Mouse (Mus musculus) erythroblast, adult 5-6 weeks (primary cell): Measurements from ENCODE around the gene Gm10697. TPM values are rescaled to one million over a fixed set of nuclear protein-coding genes. Genes with fewer than 3 reads are reported as not detected.
"Not testable (repeated sequence)": the region's sequence is repeated elsewhere in the genome, so short reads cannot be mapped to it uniquely, and the experiment has no call there.

ENCODE experiments used
- ATAC-seq: replicated peaks from 2 replicates; pipeline ENCODE4 v1.8.0; 2016; ENCODE audit warnings: moderate number of reproducible peaks, mild to moderate bottlenecking, moderate TSS enrichment, inconsistent platforms; ENCODE audit not compliant: poor library complexity, low FRiP score, severe bottlenecking
- total RNA-seq, 2 experiments: library from RNA; stranded (forward) in 1 of 2; stranded (reverse) in 1 of 2; fragments of 150-400 nt in 1 of 2; fragments of 200-764, 138-1000 nt in 1 of 2; gene quantifications; 2 replicates each; pipeline versions ENCODE4 v1.2.3 to v1.2.4; 2015 to 2017; ENCODE audit warnings: low replicate concordance in 2 of 2

Gene Gm10697
- not detected in 2 replicates for total RNA-seq (2015; ENCODE audit: low replicate concordance)
- not detected in 2 replicates for total RNA-seq (2017; ENCODE audit: low replicate concordance)

- ATAC-seq: not testable (repeated sequence)
Measured at GRCm38 (mm10) chr3:94072544-94072943, at the start of gene Gm10697. Gene Gm10697 (minus strand): TSS chr3:94072644.

- not testable (repeated sequence) for ATAC-seq
Measured at GRCm38 (mm10) chr3:94115071-94115470, 42.6 kb upstream of the Gm10697 start.

GRCm38 (mm10) chr3:94054785-94055184 is 17.7 kb downstream of the Gm10697 start, which contains the start of gene Gm9125:
Gene Gm9125 (minus strand): TSS chr3:94054885.
- ATAC-seq: not testable (repeated sequence)

DNA sequence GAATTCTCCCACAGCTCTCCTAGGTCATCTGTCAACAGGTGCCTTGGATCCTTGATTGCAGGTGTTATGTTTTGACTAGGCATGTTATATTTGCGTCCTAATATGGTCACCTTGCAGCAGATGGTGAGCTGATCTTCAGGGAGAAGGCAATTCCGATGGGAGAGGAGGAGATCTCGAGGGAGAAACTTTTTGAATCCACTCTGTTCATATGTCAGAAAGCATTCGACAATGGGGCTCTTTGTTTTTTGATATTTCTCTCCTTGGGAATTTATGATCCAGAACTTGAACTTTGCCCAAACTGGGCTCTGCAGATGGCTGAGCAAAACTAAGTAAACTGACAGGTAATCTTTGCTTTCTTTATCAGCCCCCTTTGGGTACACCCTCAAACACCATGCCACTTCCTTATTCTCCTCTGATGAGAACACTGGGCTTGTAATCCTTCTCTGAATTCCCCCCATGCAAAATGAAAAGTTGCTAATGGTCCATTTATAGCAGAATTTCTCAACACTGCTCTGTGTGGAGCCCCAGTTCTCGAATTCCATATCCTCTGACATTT is 22.8 kb downstream of the Gm10697 start:
- not testable (repeated sequence) for ATAC-seq

DNA sequence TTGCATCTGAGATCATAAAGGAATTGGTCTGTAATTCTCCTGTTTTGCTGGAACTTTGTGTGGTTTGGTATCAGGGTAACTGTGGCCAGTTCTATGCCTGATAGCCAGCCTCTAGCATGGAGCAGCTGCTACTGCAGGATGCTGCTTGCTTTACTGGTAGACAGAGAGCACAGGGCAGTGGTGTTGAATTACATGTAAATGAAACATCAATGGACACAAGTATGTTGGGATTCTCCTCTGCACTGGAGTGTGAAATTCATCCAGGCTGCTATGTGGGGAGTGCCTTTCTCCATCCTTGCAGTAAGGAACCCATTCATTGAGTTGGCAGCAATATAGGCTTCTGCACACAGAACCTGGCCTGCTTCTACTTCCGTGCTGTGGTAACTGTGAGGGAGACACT is 34.2 kb downstream of the Gm10697 start:
- not testable (repeated sequence) for ATAC-seq

DNA sequence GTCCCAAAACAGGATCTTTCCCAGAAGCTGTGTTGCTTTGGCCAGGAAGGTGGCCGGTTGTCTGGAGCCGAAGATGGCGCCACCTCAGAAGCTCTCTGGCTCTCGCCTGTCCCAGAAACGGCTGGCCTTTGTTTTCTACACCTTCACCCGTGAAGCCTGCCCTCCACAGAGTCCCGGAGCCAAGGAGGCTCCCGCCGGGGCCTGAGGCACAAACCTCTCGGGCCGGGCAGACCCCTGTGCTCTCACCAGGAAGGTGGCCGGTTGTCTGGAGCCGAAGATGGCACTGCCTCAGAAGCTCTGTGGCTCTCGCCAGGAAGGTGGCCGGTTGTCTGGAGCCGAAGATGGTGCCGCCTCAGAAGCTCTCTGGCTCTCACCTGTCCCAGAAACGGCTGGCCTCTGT is 38.0 kb downstream of the Gm10697 start:
- ATAC-seq: not testable (repeated sequence)

Other genes with a start within 250 kb of the Gm10697 start
- gene Tdpoz3, start 246.6 kb downstream of the Gm10697 start, total RNA-seq (2015; ENCODE audit: low replicate concordance): not detected in 2 replicates
- not detected in 2 replicates for gene Tdpoz3, start 246.6 kb downstream of the Gm10697 start, total RNA-seq (2017; ENCODE audit: low replicate concordance)
- gene Gm9117, start 129.1 kb downstream of the Gm10697 start, total RNA-seq (2015; ENCODE audit: low replicate concordance): not detected in 2 replicates
- gene Gm9117, start 129.1 kb downstream of the Gm10697 start, total RNA-seq (2017; ENCODE audit: low replicate concordance): not detected in 2 replicates
- not detected in 2 replicates for gene Tdpoz5, start 111.3 kb downstream of the Gm10697 start, total RNA-seq (2015; ENCODE audit: low replicate concordance)
- not detected in 2 replicates for gene Tdpoz5, start 111.3 kb downstream of the Gm10697 start, total RNA-seq (2017; ENCODE audit: low replicate concordance)
- not detected in 2 replicates for gene Gm9125, start 17.8 kb downstream of the Gm10697 start, total RNA-seq (2015; ENCODE audit: low replicate concordance)
- gene Gm9125, start 17.8 kb downstream of the Gm10697 start, total RNA-seq (2017; ENCODE audit: low replicate concordance): not detected in 2 replicates
- not detected in 2 replicates for gene Gm10696, start 105.5 kb upstream of the Gm10697 start, total RNA-seq (2015; ENCODE audit: low replicate concordance)
- not detected in 2 replicates for gene Gm10696, start 105.5 kb upstream of the Gm10697 start, total RNA-seq (2017; ENCODE audit: low replicate concordance)
- gene Gm5286, start 124.1 kb upstream of the Gm10697 start, total RNA-seq (2015; ENCODE audit: low replicate concordance): not detected in 2 replicates
- gene Gm5286, start 124.1 kb upstream of the Gm10697 start, total RNA-seq (2017; ENCODE audit: low replicate concordance): not detected in 2 replicates
- not detected in 2 replicates for gene Gm4778, start 191.4 kb upstream of the Gm10697 start, total RNA-seq (2015; ENCODE audit: low replicate concordance)
- gene Gm4778, start 191.4 kb upstream of the Gm10697 start, total RNA-seq (2017; ENCODE audit: low replicate concordance): not detected in 2 replicates
- 2.9 TPM in 1 of 2 replicates, not detected in the other for gene Them4, start 237.4 kb upstream of the Gm10697 start, total RNA-seq (2015; ENCODE audit: low replicate concordance)
- gene Them4, start 237.4 kb upstream of the Gm10697 start, total RNA-seq (2017; ENCODE audit: low replicate concordance): 0.84 and 1.2 TPM in 2 replicates